Mouse (Mus musculus) embryonic facial prominence, embryonic 11.5 days (tissue): Measurements from ENCODE around the gene Fam126a. TPM values are rescaled to one million over a fixed set of nuclear protein-coding genes. Genes with fewer than 3 reads are reported as not detected.
A peak's percentile ranks its signal among the peaks of the same experiment; 100 is the strongest.

Source experiments
- ATAC-seq: fragments of 200-750 bp; cut with Nextera tagmentation; replicated peaks from 2 replicates; pipeline ENCODE4 v1.8.0; 2017; ENCODE audit warnings: low read depth; ENCODE audit not compliant: insufficient number of reproducible peaks, low FRiP score, low TSS enrichment
- DNase-seq: peaks from one replicate; pipeline ENCODE4 v3.0.0-alpha.2; 2015; ENCODE audit warnings: low spot score
- H3K27ac ChIP-seq: fragments of 300-500 bp; sonication (generic); replicated peaks from 2 replicates; pipeline ENCODE4 v1.5.1; 2014; ENCODE audit warnings: mild to moderate bottlenecking, low read depth, low read length, control low read depth
- H3K27me3 ChIP-seq: fragments of 300-500 bp; sonication (generic); 2 replicates; pipeline ENCODE4 v1.6.1; 2014; ENCODE audit warnings: mild to moderate bottlenecking, low read length, moderate library complexity, mixed read lengths; ENCODE audit not compliant: control insufficient read depth, insufficient read depth
- H3K36me3 ChIP-seq: fragments of 300-500 bp; sonication (generic); replicated peaks from 2 replicates; pipeline ENCODE4 v1.6.1; 2014; ENCODE audit warnings: low read depth, mild to moderate bottlenecking, low read length, moderate library complexity, mixed read lengths; ENCODE audit not compliant: control insufficient read depth, insufficient read depth
- H3K4me1 ChIP-seq: fragments of 300-500 bp; sonication (generic); 2 replicates; pipeline ENCODE4 v1.6.1; 2014; ENCODE audit warnings: low read length, mixed read lengths; ENCODE audit not compliant: control insufficient read depth, insufficient read depth
- H3K4me2 ChIP-seq: fragments of 300-500 bp; sonication (generic); 2 replicates; pipeline ENCODE4 v1.6.1; 2014; ENCODE audit warnings: low read depth, mild to moderate bottlenecking, control low read depth, low read length, moderate library complexity
- H3K4me3 ChIP-seq: fragments of 300-500 bp; sonication (generic); 2 replicates; pipeline ENCODE4 v1.5.1; 2014; ENCODE audit warnings: low read depth, low read length, control low read depth
- H3K9ac ChIP-seq: fragments of 300-500 bp; sonication (generic); replicated peaks from 2 replicates; pipeline ENCODE4 v1.6.1; 2014; ENCODE audit warnings: mild to moderate bottlenecking, control low read depth, low read length
- H3K9me3 ChIP-seq: fragments of 300-500 bp; sonication (generic); replicated peaks from 2 replicates; pipeline ENCODE4 v1.6.1; 2016; ENCODE audit warnings: mild to moderate bottlenecking, low read length, inconsistent platforms, mixed read lengths; ENCODE audit not compliant: control insufficient read depth
- WGBS: fragments of 180-500 bp; shearing (Covaris S2); extraction: QIAGEN DNeasy Blood & Tissue Kit; methylation state at CpG from one replicate; pipeline ENCODE4 v1.1.7; 2014; 5-methylcytosine and 5-hydroxymethylcytosine counted together
- polyA plus RNA-seq: library from polyadenylated mRNA; unstranded; fragments of >200 nt; fragmentation: Nextera tagmentation; extraction: Ambion mirVana; gene quantifications from 2 replicates; pipeline ENCODE4 v1.2.1, GENCODE M21; 2014

The Fam126a gene
- polyA plus RNA-seq, 1 experiment from 2014 or later: 35.6 TPM

GRCm38 (mm10) chr5:24038190-24038589 is 7.7 kb upstream of the Fam126a start:
- H3K9ac ChIP-seq: no peak overlapping the region
- H3K27ac ChIP-seq: no peak overlapping the region
- no peak for DNase-seq
- no peak overlapping the region for H3K4me3 ChIP-seq
- H3K4me1 ChIP-seq: no peaks in the 10 kb centered on the region
- H3K4me2 ChIP-seq: no peak overlapping the region
- ATAC-seq: no peak
- no peaks in the 10 kb centered on the region for H3K27me3 ChIP-seq
- H3K9me3 ChIP-seq: no peaks in the 10 kb centered on the region
- WGBS: 96% methylated on average over 2 of the region's 2 CpGs
- H3K36me3 ChIP-seq: no peaks in the 10 kb centered on the region

DNA sequence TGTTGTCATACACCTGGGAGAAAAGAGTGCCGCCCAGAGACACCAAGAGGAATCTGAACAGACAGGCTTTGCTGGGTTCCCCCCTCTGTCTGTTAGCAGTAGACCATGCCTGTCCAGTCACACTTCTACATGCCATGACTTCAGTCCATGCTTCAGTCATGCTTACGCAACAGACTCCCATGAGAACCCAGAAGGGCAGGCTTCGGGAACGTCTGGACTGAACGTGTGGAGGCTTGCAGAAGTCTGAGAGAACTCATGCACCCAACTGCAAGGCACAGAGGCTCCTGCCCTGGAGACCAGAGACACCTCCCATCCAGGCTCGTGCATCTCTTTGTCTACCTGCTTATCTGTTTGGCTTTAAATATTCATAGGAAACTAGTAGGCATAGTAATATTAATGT is 6.2 kb upstream of the Fam126a start:
- no peak for ATAC-seq
- no peak overlapping the region for H3K27ac ChIP-seq
- no peaks in the 10 kb centered on the region for H3K36me3 ChIP-seq
- H3K4me2 ChIP-seq: no peak overlapping the region
- H3K4me3 ChIP-seq: no peak overlapping the region
- no peak overlapping the region for H3K9ac ChIP-seq
- H3K4me1 ChIP-seq: no peaks in the 10 kb centered on the region
- DNase-seq: no peak
- H3K9me3 ChIP-seq: no peaks in the 10 kb centered on the region
- H3K27me3 ChIP-seq: no peaks in the 10 kb centered on the region
- WGBS: 84% methylated on average over 6 of the region's 6 CpGs

- H3K9ac ChIP-seq: no peak overlapping the region
- no peaks in the 10 kb centered on the region for H3K4me1 ChIP-seq
- ATAC-seq (no peak), DNase-seq (no peak)
- no peak overlapping the region for H3K4me2 ChIP-seq
- 53% methylated on average over 3 of the region's 3 CpGs for WGBS
- no peaks in the 10 kb centered on the region for H3K36me3 ChIP-seq
- H3K9me3 ChIP-seq: no peaks in the 10 kb centered on the region
- no peaks in the 10 kb centered on the region for H3K27me3 ChIP-seq
- H3K4me3 ChIP-seq: no peak overlapping the region
- H3K27ac ChIP-seq: no peak overlapping the region
Observed at GRCm38 (mm10) chr5:24034970-24035369, 4.5 kb upstream of the Fam126a start.

DNA sequence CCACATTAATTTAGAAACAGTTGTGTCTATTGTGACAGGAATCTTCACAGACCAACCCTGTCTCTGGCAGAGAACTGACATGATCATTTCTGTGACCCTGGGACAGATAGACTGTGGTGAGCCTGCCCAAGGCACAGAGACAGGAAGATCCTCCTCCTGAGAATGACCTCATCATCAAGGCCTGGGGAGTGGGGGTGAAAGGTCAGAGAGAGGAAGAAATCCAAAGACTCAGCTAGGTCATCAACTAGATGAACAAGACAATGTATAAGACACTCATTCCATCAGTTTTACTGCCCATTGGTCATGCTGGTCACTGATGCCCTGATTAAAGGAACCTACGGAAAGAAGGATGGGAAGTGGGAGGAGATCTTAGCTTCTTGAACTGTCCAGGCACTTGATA is 3.6 kb upstream of the Fam126a start:
- H3K36me3 ChIP-seq: no peaks in the 10 kb centered on the region
- no peak overlapping the region for H3K9ac ChIP-seq
- H3K9me3 ChIP-seq: no peaks in the 10 kb centered on the region
- WGBS: 70% methylated on average over 1 of the region's 1 CpGs
- H3K4me3 ChIP-seq: no peak overlapping the region
- no peaks in the 10 kb centered on the region for H3K4me1 ChIP-seq
- no peaks in the 10 kb centered on the region for H3K27me3 ChIP-seq
- ATAC-seq (no peak), DNase-seq (no peak)
- H3K4me2 ChIP-seq: no peak overlapping the region
- no peak overlapping the region for H3K27ac ChIP-seq

DNA sequence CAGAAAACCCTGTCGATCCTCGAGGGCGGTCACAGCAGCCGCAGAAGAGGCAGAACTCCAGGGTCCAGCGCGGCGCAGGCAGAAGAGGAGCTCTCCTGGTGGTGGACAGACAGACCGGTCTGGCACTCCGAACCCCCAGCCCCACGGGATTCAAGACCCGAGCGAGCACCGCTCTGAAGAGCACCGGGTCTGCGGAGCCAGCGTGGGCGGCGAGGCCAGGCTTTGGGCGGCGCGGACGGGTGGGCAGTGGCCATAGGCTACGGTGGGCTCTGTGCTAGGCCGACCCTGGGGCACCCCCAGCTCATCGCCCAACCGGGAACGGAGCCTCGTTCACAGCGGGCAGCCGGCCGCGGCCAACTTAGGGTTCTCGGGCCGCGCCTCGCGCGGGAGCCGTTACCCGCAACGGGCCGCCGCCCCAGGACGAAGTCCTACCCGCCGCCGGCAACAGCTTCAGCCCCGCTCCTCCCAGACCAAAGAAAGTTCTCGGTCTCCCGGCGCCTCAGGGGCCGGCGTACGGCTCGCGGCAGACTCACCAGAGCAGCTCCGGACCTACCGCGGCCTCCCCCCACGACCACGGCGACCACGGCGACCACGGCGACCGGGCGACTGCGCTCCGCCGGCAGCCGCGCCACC is 428 bp downstream of the Fam126a start:
- H3K4me2 ChIP-seq: peak overlapping the region; percentile 90
- no peaks in the 10 kb centered on the region for H3K4me1 ChIP-seq
- peak overlapping the region; percentile 83 for H3K9ac ChIP-seq
- peak overlapping the region; percentile 65 for H3K27ac ChIP-seq
- H3K27me3 ChIP-seq: no peaks in the 10 kb centered on the region
- no peaks in the 10 kb centered on the region for H3K36me3 ChIP-seq
- peak; percentile 70 for ATAC-seq
- 0% methylated on average over 58 of the region's 73 CpGs for WGBS
- peak overlapping the region; percentile 84 for H3K4me3 ChIP-seq
- DNase-seq: peak; percentile 43
- no peaks in the 10 kb centered on the region for H3K9me3 ChIP-seq

GRCm38 (mm10) chr5:24029331-24029771 is 1.1 kb downstream of the Fam126a start:
- Histone ChIP-seq H3K36me3 (no peaks in the 10 kb centered on the region), H3K27me3 (no peaks in the 10 kb centered on the region), H3K4me2 (peak overlapping the region; percentile 90), H3K4me1 (no peaks in the 10 kb centered on the region), H3K9ac (peak overlapping the region; percentile 83), H3K4me3 (peak overlapping the region; percentile 84), H3K9me3 (no peaks in the 10 kb centered on the region), H3K27ac (no peak overlapping the region)
- WGBS: 7% methylated on average over 11 of the region's 11 CpGs
- ATAC-seq (0 out of 2 replicates have a peak, but pooled peaks have one; percentile 35), DNase-seq (peak; percentile 80)

- no peak overlapping the region for H3K27ac ChIP-seq
- no peaks in the 10 kb centered on the region for H3K27me3 ChIP-seq
- ATAC-seq (no peak), DNase-seq (no peak)
- H3K36me3 ChIP-seq: no peaks in the 10 kb centered on the region
- H3K4me3 ChIP-seq: no peak overlapping the region
- H3K9ac ChIP-seq: no peak overlapping the region
- no peaks in the 10 kb centered on the region for H3K9me3 ChIP-seq
- H3K4me1 ChIP-seq: no peaks in the 10 kb centered on the region
- WGBS: 79% methylated on average over 3 of the region's 3 CpGs
- no peak overlapping the region for H3K4me2 ChIP-seq
Observed at GRCm38 (mm10) chr5:24024957-24025356, 5.5 kb downstream of the Fam126a start.

GRCm38 (mm10) chr5:24023226-24023625 is 7.3 kb downstream of the Fam126a start:
- Histone ChIP-seq H3K9ac (no peak overlapping the region), H3K4me3 (no peak overlapping the region), H3K27ac (no peak overlapping the region), H3K27me3 (no peaks in the 10 kb centered on the region), H3K4me1 (no peaks in the 10 kb centered on the region), H3K4me2 (no peak overlapping the region), H3K9me3 (no peaks in the 10 kb centered on the region), H3K36me3 (no peaks in the 10 kb centered on the region)
- no peak for ATAC-seq
- no peak for DNase-seq
- 95% methylated on average over 2 of the region's 2 CpGs for WGBS
